Mouse (Mus musculus) stomach, embryonic 15.5 days (tissue): ENCODE measurements at regions not wholly inside any gene's neighbourhood (a gene's known extent, or its start where the extent isn't known, plus 50 kb on each side); places are given as distances from the start of the nearest gene placed in this dataset.
"Not testable (repeated sequence)": the region's sequence is repeated elsewhere in the genome, so short reads cannot be mapped to it uniquely, and the experiment has no call there.

Experiments used
- ATAC-seq: fragments of 200-750 bp; cut with Nextera tagmentation; 2 replicates; pipeline ENCODE4 v1.8.0; 2017; ENCODE audit warnings: low read depth, moderate number of reproducible peaks, moderate TSS enrichment; ENCODE audit not compliant: insufficient read depth, low FRiP score
- H3K27ac ChIP-seq: fragments of 300-500 bp; sonication (generic); 2 replicates; pipeline ENCODE4 v1.5.1; 2015; ENCODE audit warnings: mild to moderate bottlenecking, inconsistent platforms
- H3K27me3 ChIP-seq: fragments of 300-500 bp; sonication (generic); replicated peaks from 2 replicates; pipeline ENCODE4 v1.6.1; 2015; ENCODE audit warnings: inconsistent platforms
- H3K36me3 ChIP-seq: fragments of 300-500 bp; sonication (generic); 2 replicates; pipeline ENCODE4 v1.6.1; 2015; ENCODE audit warnings: inconsistent platforms
- H3K4me1 ChIP-seq: fragments of 300-500 bp; sonication (generic); 2 replicates; pipeline ENCODE4 v1.6.1; 2015; ENCODE audit warnings: inconsistent platforms
- H3K4me2 ChIP-seq: fragments of 300-500 bp; sonication (generic); 2 replicates; pipeline ENCODE4 v1.6.1; 2015; ENCODE audit warnings: mild to moderate bottlenecking, inconsistent platforms
- H3K4me3 ChIP-seq: fragments of 300-500 bp; sonication (generic); replicated peaks from 2 replicates; pipeline ENCODE4 v1.5.1; 2015; ENCODE audit warnings: inconsistent platforms
- H3K9ac ChIP-seq: fragments of 300-500 bp; sonication (generic); 2 replicates; pipeline ENCODE4 v1.6.1; 2015; ENCODE audit warnings: inconsistent platforms
- H3K9me3 ChIP-seq: fragments of 300-500 bp; sonication (generic); 2 replicates; pipeline ENCODE4 v1.6.1; 2016; ENCODE audit warnings: inconsistent platforms
- WGBS: fragments of 180-500 bp; shearing (Covaris S2); methylation state at CpG from one replicate; pipeline ENCODE4 v1.1.7; 2015; 5-methylcytosine and 5-hydroxymethylcytosine counted together

DNA sequence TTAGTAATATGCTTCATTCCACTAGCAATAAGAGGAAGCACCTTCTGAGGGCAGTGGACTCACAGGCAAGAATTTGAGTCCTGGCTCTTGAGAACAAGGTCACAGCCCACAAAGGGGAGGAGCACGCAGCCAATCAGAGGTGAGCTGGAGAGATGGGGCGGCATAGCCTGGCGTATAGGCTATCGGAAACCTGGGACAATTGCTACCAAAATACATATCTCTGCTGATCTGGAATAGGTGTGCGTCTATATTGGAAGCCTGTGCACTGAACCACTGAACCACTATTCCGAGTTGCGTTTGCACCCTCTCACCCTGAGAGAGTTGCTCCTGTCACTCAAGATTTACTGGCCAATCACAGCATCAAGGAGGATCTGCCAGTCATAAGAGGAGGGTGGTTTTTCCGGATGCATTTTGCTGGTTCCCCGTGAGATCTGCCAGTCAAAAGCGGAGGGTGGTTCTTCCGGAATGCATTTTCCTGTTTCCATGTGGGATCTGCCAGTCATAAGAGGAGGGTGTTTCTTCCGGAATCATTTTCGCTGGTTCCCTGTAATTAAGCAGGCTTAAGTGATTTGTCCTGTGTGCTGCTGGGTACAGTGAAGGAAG, 80.1 kb upstream of the Riok2 start:
- peak overlapping the region; percentile 56 for H3K4me3 ChIP-seq
- WGBS: under 1% methylated on average over 13 of the region's 13 CpGs
- not testable (repeated sequence) for H3K36me3 ChIP-seq, H3K9me3 ChIP-seq, H3K27me3 ChIP-seq, H3K4me1 ChIP-seq, H3K9ac ChIP-seq
- H3K27ac ChIP-seq: peak overlapping the region; percentile 59; the same call in 1 of the 2 replicates
- peak overlapping the region; percentile 39; the same call in 1 of the 2 replicates for H3K4me2 ChIP-seq
- peak; percentile 98 for ATAC-seq

DNA sequence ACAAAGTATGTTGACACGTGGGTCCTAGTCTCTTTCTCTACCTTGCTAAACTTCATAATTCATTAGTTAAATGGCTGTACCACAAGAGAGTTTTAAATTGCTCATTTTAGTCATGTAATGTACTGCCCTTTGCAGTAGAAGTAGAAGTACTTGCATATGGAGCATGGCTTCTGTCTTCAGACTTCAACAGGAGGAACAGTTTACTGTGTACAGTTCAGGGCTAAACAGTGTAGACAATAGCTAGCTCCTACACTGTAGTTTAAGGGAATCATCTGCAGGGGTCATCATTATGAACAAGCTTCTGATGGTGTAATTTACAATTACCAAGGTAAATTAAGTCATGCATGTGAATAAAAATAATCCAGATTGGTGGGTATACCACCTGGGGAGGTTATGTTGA, 79.1 kb upstream of the Riok2 start:
- H3K4me3 ChIP-seq: peak overlapping the region; percentile 23; the same call in 1 of the 2 replicates
- 2% methylated on average over 1 of the region's 1 CpGs for WGBS
- H3K27ac ChIP-seq, H3K27me3 ChIP-seq, H3K9me3 ChIP-seq, ATAC-seq, H3K36me3 ChIP-seq, H3K4me1 ChIP-seq, H3K9ac ChIP-seq: not testable (repeated sequence)
- peak overlapping the region; percentile 39 for H3K4me2 ChIP-seq

DNA sequence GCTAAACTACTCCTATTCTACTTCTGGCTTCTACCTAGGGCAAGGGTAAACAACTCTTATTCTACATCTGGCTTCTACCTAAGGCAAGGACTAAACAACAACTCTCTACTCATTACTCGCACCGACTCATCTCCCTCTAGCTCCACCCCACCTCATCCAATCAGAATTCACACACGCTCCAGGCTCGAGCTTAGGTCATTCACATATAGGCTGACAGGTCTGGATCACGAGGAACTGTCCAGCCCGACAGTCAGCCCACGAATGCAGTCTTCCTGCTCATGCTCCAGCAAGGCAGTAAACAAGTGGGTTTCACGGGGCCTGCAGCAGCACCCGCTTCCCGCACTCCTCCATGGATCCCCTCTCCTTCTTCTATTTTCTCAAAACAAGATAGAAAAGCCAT, 70.6 kb upstream of the Riok2 start:
- not testable (repeated sequence) for H3K4me2 ChIP-seq, H3K9ac ChIP-seq, ATAC-seq, H3K36me3 ChIP-seq, H3K4me3 ChIP-seq, H3K9me3 ChIP-seq, H3K4me1 ChIP-seq, H3K27me3 ChIP-seq, H3K27ac ChIP-seq
- WGBS: 94% methylated on average over 10 of the region's 10 CpGs
